Mouse (Mus musculus): ENCODE measurements around the gene Srsf1.

DNA sequence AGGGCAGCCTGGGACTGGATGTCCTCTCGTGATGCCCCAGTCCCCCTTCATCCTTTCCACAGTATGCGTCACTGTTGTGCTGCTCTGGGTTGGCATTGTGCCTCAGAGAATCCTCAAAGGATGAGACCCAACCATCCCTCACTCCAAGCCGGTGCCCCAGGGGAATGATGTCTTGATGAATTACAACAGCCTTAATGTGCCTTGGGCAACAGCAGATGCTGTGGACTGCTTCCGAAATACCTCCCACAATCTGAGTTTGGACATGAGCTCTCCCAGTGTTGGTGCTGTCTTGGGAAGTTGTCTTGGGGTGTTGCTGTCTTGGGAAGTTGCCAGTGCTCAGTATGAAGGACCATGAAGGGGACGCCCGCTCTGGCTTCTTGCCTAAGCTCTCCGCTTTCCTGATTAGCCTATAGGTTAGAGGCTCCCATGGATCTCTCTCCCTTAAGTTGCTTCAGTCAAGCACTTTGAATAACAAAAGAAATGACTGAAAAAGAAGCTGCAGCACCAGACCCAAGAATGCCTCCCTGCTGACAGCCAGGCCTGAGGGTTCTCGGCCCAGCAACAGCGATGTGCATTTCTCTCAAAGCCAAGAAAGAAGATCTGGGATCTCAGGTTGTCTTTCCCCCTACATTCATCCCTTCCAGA is 19.7 kb upstream of the Srsf1 start:
- TF ChIP-seq CTCF (IDR thresholded peaks at IDR 0.05; ENCODE audit: borderline replicate concordance, insufficient read depth, low read depth, low read length) (no peak), POLR2A (IDR thresholded peaks at IDR 0.05; ENCODE audit: borderline replicate concordance, insufficient read depth, low read length) (no peak)

Data from cerebellum, adult 2 months (tissue).